Mouse (Mus musculus): ENCODE measurements at regions not wholly inside any gene's neighbourhood (a gene's known extent, or its start where the extent isn't known, plus 50 kb on each side); places are given as distances from the start of the nearest gene placed in this dataset.

GRCm38 (mm10) chr1:183504103-183504841 is 86.3 kb downstream of the Hhipl2 start:
- DNase-seq (ENCODE audit: low spot score), result no peak
- Histone ChIP-seq H3K9ac (replicated peaks; ENCODE audit: low read length) (no peak overlapping the region), H3K9me3 (replicated peaks; ENCODE audit: control insufficient read depth, low read length) (no peaks in the 10 kb centered on the region), H3K36me3 (replicated peaks; ENCODE audit: control insufficient read depth, insufficient read depth, low read depth, low read length) (no peaks in the 10 kb centered on the region), H3K27ac (replicated peaks; ENCODE audit: low read depth, low read length) (no peak overlapping the region), H3K4me3 (ENCODE audit: low read depth, low read length) (no peak overlapping the region), H3K4me2 (ENCODE audit: low read depth, low read length) (no peak overlapping the region), H3K27me3 (ENCODE audit: control insufficient read depth, insufficient read depth, low read length) (no peaks in the 10 kb centered on the region), H3K4me1 (ENCODE audit: control insufficient read depth, insufficient read depth, low read length) (no peaks in the 10 kb centered on the region)
- 87% methylated on average over 14 of the region's 14 CpGs for WGBS
- ATAC-seq (replicated peaks; ENCODE audit: insufficient number of reproducible peaks, low FRiP score, low TSS enrichment, low read depth), result no peak

- no peaks in the 10 kb centered on the region for H3K27me3 ChIP-seq (ENCODE audit: control insufficient read depth, insufficient read depth, low read length)
- DNase-seq (ENCODE audit: low spot score), result no peak
- 90% methylated on average over 2 of the region's 2 CpGs for WGBS
Observed at GRCm38 (mm10) chr1:183507893-183508292, 89.9 kb downstream of the Hhipl2 start.

GRCm38 (mm10) chr1:183510759-183511158 is 92.7 kb downstream of the Hhipl2 start:
- Histone ChIP-seq H3K4me1 (ENCODE audit: control insufficient read depth, insufficient read depth, low read length) (no peaks in the 10 kb centered on the region), H3K9ac (replicated peaks; ENCODE audit: low read length) (no peak overlapping the region), H3K27me3 (ENCODE audit: control insufficient read depth, insufficient read depth, low read length) (no peaks in the 10 kb centered on the region), H3K27ac (replicated peaks; ENCODE audit: low read depth, low read length) (no peak overlapping the region), H3K36me3 (replicated peaks; ENCODE audit: control insufficient read depth, insufficient read depth, low read depth, low read length) (no peaks in the 10 kb centered on the region), H3K4me2 (ENCODE audit: low read depth, low read length) (no peak overlapping the region), H3K4me3 (ENCODE audit: low read depth, low read length) (no peak overlapping the region), H3K9me3 (replicated peaks; ENCODE audit: control insufficient read depth, low read length) (no peaks in the 10 kb centered on the region)
- DNase-seq (ENCODE audit: low spot score), result no peak
- WGBS, result 84% methylated on average over 10 of the region's 10 CpGs
- no peak for ATAC-seq (replicated peaks; ENCODE audit: insufficient number of reproducible peaks, low FRiP score, low TSS enrichment, low read depth)

More at GRCm38 (mm10) chr1:183507893-183508292, 89.9 kb downstream of the Hhipl2 start:
- Histone ChIP-seq H3K4me2 (ENCODE audit: low read depth, low read length) (no peak overlapping the region), H3K36me3 (replicated peaks; ENCODE audit: control insufficient read depth, insufficient read depth, low read depth, low read length) (no peaks in the 10 kb centered on the region), H3K9me3 (replicated peaks; ENCODE audit: control insufficient read depth, low read length) (no peaks in the 10 kb centered on the region), H3K4me1 (ENCODE audit: control insufficient read depth, insufficient read depth, low read length) (no peaks in the 10 kb centered on the region), H3K4me3 (ENCODE audit: low read depth, low read length) (no peak overlapping the region), H3K9ac (replicated peaks; ENCODE audit: low read length) (no peak overlapping the region), H3K27ac (replicated peaks; ENCODE audit: low read depth, low read length) (no peak overlapping the region)
- no peak for ATAC-seq (replicated peaks; ENCODE audit: insufficient number of reproducible peaks, low FRiP score, low TSS enrichment, low read depth)

GRCm38 (mm10) chr1:183513876-183514275 is 95.9 kb downstream of the Hhipl2 start:
- ATAC-seq (replicated peaks; ENCODE audit: insufficient number of reproducible peaks, low FRiP score, low TSS enrichment, low read depth) (no peak), DNase-seq (ENCODE audit: low spot score) (no peak)
- Histone ChIP-seq H3K4me3 (ENCODE audit: low read depth, low read length) (no peak overlapping the region), H3K4me2 (ENCODE audit: low read depth, low read length) (no peak overlapping the region), H3K9ac (replicated peaks; ENCODE audit: low read length) (no peak overlapping the region), H3K36me3 (replicated peaks; ENCODE audit: control insufficient read depth, insufficient read depth, low read depth, low read length) (no peaks in the 10 kb centered on the region), H3K4me1 (ENCODE audit: control insufficient read depth, insufficient read depth, low read length) (no peaks in the 10 kb centered on the region), H3K9me3 (replicated peaks; ENCODE audit: control insufficient read depth, low read length) (no peaks in the 10 kb centered on the region), H3K27ac (replicated peaks; ENCODE audit: low read depth, low read length) (no peak overlapping the region), H3K27me3 (ENCODE audit: control insufficient read depth, insufficient read depth, low read length) (no peaks in the 10 kb centered on the region)
- 79% methylated on average over 3 of the region's 3 CpGs for WGBS

GRCm38 (mm10) chr1:183514281-183514983 is 96.4 kb downstream of the Hhipl2 start:
- H3K4me1 ChIP-seq (ENCODE audit: control insufficient read depth, insufficient read depth, low read length), result no peaks in the 10 kb centered on the region
- no peaks in the 10 kb centered on the region for H3K9me3 ChIP-seq (replicated peaks; ENCODE audit: control insufficient read depth, low read length)
- DNase-seq (ENCODE audit: low spot score) (no peak), ATAC-seq (replicated peaks; ENCODE audit: insufficient number of reproducible peaks, low FRiP score, low TSS enrichment, low read depth) (no peak)
- no peaks in the 10 kb centered on the region for H3K27me3 ChIP-seq (ENCODE audit: control insufficient read depth, insufficient read depth, low read length)
- H3K36me3 ChIP-seq (replicated peaks; ENCODE audit: control insufficient read depth, insufficient read depth, low read depth, low read length), result no peaks in the 10 kb centered on the region
- 71% methylated on average over 15 of the region's 15 CpGs for WGBS
- no peak overlapping the region for H3K4me2 ChIP-seq (ENCODE audit: low read depth, low read length)
- no peak overlapping the region for H3K9ac ChIP-seq (replicated peaks; ENCODE audit: low read length)
- H3K4me3 ChIP-seq (ENCODE audit: low read depth, low read length), result no peak overlapping the region
- no peak overlapping the region for H3K27ac ChIP-seq (replicated peaks; ENCODE audit: low read depth, low read length)

GRCm38 (mm10) chr1:183514984-183515287 is 96.9 kb downstream of the Hhipl2 start:
- no peaks in the 10 kb centered on the region for H3K27me3 ChIP-seq (ENCODE audit: control insufficient read depth, insufficient read depth, low read length)
- 76% methylated on average over 2 of the region's 2 CpGs for whole genome bisulfite sequencing
- ATAC-seq (replicated peaks; ENCODE audit: insufficient number of reproducible peaks, low FRiP score, low TSS enrichment, low read depth) (no peak), DNase-seq (ENCODE audit: low spot score) (no peak)
- H3K27ac ChIP-seq (replicated peaks; ENCODE audit: low read depth, low read length), result no peak overlapping the region
- H3K4me1 ChIP-seq (ENCODE audit: control insufficient read depth, insufficient read depth, low read length), result no peaks in the 10 kb centered on the region
- H3K4me2 ChIP-seq (ENCODE audit: low read depth, low read length), result no peak overlapping the region
- H3K9ac ChIP-seq (replicated peaks; ENCODE audit: low read length), result no peak overlapping the region
- no peaks in the 10 kb centered on the region for H3K36me3 ChIP-seq (replicated peaks; ENCODE audit: control insufficient read depth, insufficient read depth, low read depth, low read length)
- H3K9me3 ChIP-seq (replicated peaks; ENCODE audit: control insufficient read depth, low read length), result no peaks in the 10 kb centered on the region
- H3K4me3 ChIP-seq (ENCODE audit: low read depth, low read length), result no peak overlapping the region

- H3K9ac ChIP-seq (replicated peaks; ENCODE audit: low read length), result no peak overlapping the region
- H3K4me2 ChIP-seq (ENCODE audit: low read depth, low read length), result no peak overlapping the region
- no peaks in the 10 kb centered on the region for H3K36me3 ChIP-seq (replicated peaks; ENCODE audit: control insufficient read depth, insufficient read depth, low read depth, low read length)
- DNase-seq (ENCODE audit: low spot score) (no peak), ATAC-seq (replicated peaks; ENCODE audit: insufficient number of reproducible peaks, low FRiP score, low TSS enrichment, low read depth) (no peak)
- 70% methylated on average over 4 of the region's 4 CpGs for WGBS
- no peak overlapping the region for H3K4me3 ChIP-seq (ENCODE audit: low read depth, low read length)
- H3K4me1 ChIP-seq (ENCODE audit: control insufficient read depth, insufficient read depth, low read length), result no peaks in the 10 kb centered on the region
- no peaks in the 10 kb centered on the region for H3K27me3 ChIP-seq (ENCODE audit: control insufficient read depth, insufficient read depth, low read length)
- H3K9me3 ChIP-seq (replicated peaks; ENCODE audit: control insufficient read depth, low read length), result no peaks in the 10 kb centered on the region
- no peak overlapping the region for H3K27ac ChIP-seq (replicated peaks; ENCODE audit: low read depth, low read length)
Observed at GRCm38 (mm10) chr1:183516167-183516566, 98.2 kb downstream of the Hhipl2 start.

GRCm38 (mm10) chr1:183517236-183517635 is 99.2 kb downstream of the Hhipl2 start:
- no peaks in the 10 kb centered on the region for H3K27me3 ChIP-seq (ENCODE audit: control insufficient read depth, insufficient read depth, low read length)
- H3K4me1 ChIP-seq (ENCODE audit: control insufficient read depth, insufficient read depth, low read length), result no peaks in the 10 kb centered on the region
- no peak overlapping the region for H3K27ac ChIP-seq (replicated peaks; ENCODE audit: low read depth, low read length)
- no peak overlapping the region for H3K4me2 ChIP-seq (ENCODE audit: low read depth, low read length)
- DNase-seq (ENCODE audit: low spot score), result no peak
- 86% methylated on average over 4 of the region's 4 CpGs for whole genome bisulfite sequencing
- no peak for ATAC-seq (replicated peaks; ENCODE audit: insufficient number of reproducible peaks, low FRiP score, low TSS enrichment, low read depth)
- H3K9ac ChIP-seq (replicated peaks; ENCODE audit: low read length), result no peak overlapping the region
- H3K4me3 ChIP-seq (ENCODE audit: low read depth, low read length), result no peak overlapping the region
- no peaks in the 10 kb centered on the region for H3K36me3 ChIP-seq (replicated peaks; ENCODE audit: control insufficient read depth, insufficient read depth, low read depth, low read length)
- H3K9me3 ChIP-seq (replicated peaks; ENCODE audit: control insufficient read depth, low read length), result no peaks in the 10 kb centered on the region

Measured in embryonic facial prominence, embryonic 11.5 days (tissue).